Mouse (Mus musculus): ENCODE data around the gene Syne1. TPM values are rescaled to one million over a fixed set of nuclear protein-coding genes. Genes with fewer than 3 reads are reported as not detected.

The Syne1 gene
- polyA plus RNA-seq, 1 experiment from 2014 or later = 21.7 TPM

- WGBS = 86% methylated on average over 3 of the region's 3 CpGs
- DNase-seq (ENCODE audit: low spot score) (no peak), ATAC-seq (ENCODE audit: low FRiP score) (no peak)
- H3K36me3 ChIP-seq (replicated peaks; ENCODE audit: control insufficient read depth, insufficient read depth) = peaks cover 3% of the 10 kb centered on the region; the same call in 1 of the 2 replicates
- no peaks in the 10 kb centered on the region for H3K4me1 ChIP-seq (replicated peaks; ENCODE audit: control insufficient read depth, insufficient read depth, low read length)
- no peak overlapping the region for H3K4me2 ChIP-seq (replicated peaks)
- no peak overlapping the region for H3K27ac ChIP-seq
- no peaks in the 10 kb centered on the region for H3K9me3 ChIP-seq (ENCODE audit: control insufficient read depth, low read length)
- H3K9ac ChIP-seq = no peak overlapping the region
- no peaks in the 10 kb centered on the region for H3K27me3 ChIP-seq (ENCODE audit: control insufficient read depth, insufficient read depth, low read length)
- H3K4me3 ChIP-seq (replicated peaks; ENCODE audit: low read length) = no peak overlapping the region
Observed at GRCm38 (mm10) chr10:5070941-5071231, 480.4 kb downstream of the Syne1 start.

DNA sequence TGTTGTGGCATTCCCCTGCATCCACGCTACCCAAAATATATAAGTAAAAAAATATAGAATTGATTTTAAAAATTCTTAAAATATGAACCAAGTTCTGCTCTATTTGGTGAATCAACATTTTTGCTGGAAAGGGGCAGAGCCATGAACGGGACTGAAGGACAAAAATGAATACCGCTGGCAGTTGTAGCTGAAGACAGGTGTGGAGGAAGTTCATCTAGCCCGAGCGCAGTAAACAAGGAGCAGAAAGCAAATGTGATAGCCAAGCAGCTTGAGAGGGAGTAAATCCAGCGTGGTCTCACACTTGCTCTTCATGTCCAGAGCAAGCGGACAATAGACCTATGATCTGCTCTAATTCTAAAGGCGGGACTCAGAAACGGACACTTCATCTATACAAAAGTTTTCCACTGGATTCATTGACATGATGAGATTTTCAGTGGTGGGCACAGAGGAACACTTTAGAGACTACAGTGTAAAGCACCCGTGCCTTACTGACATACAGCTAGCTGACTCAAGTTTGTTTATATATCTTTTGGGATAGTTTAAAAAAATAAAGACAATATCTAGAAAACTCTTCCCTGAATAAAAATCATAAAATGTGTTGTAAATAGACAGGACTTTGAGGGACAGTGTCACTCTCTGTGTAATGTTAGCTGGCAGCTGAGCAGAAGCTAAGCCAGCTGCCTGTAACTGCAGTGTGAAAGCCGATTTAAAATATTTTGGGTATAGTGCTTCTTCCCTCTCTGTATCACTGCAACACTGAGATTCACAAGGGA, 480.9 kb downstream of the Syne1 start:
- 89% methylated on average over 11 of the region's 11 CpGs for WGBS
- Histone ChIP-seq H3K9ac (no peak overlapping the region), H3K4me2 (replicated peaks) (no peak overlapping the region), H3K27me3 (ENCODE audit: control insufficient read depth, insufficient read depth, low read length) (no peaks in the 10 kb centered on the region), H3K4me3 (replicated peaks; ENCODE audit: low read length) (no peak overlapping the region), H3K27ac (no peak overlapping the region), H3K4me1 (replicated peaks; ENCODE audit: control insufficient read depth, insufficient read depth, low read length) (no peaks in the 10 kb centered on the region), H3K9me3 (ENCODE audit: control insufficient read depth, low read length) (no peaks in the 10 kb centered on the region), H3K36me3 (replicated peaks; ENCODE audit: control insufficient read depth, insufficient read depth) (0 out of 2 replicates have a peak, but pooled peaks cover 3% of the 10 kb centered on the region)
- ATAC-seq (ENCODE audit: low FRiP score) (no peak), DNase-seq (ENCODE audit: low spot score) (no peak)

DNA sequence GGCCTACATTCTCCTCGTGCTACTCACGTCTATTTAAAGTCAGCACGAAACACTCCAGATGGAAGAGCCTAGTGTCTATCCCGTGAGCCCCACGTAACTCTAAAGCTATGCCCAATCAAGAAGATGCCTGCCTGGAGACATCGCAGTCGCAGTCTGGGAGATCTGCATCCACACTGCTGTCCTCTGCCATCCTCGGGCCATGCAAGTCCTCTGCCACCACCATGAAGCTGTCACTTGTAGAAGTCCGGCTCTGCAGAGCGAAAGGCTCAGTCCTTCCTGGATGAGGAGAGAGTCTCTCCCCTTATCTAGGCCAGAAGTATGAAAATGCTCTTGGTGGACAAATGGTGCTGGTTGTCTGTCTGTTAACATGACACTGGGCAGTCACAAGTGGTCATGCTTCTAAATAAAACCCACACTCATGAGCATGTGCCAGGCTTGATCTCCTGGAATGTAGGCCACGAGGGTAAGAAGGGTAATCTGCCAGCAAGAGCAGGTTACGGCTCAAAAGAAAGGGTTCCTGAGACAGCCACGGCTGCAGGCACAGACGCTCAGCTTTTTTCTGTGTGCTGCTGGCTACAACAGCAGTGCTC, 482.5 kb downstream of the Syne1 start, which contains the start of gene Gm10097:
Gene Gm10097 (plus strand): TSS at position 517 of the 590 bp plus-strand sequence.
- Histone ChIP-seq H3K27ac (no peak within 1 kb of the TSS), H3K9ac (no peak within 1 kb of the TSS), H3K4me2 (replicated peaks) (no peak within 1 kb of the TSS), H3K36me3 (replicated peaks; ENCODE audit: control insufficient read depth, insufficient read depth) (no peaks in the 10 kb centered on the region), H3K4me1 (replicated peaks; ENCODE audit: control insufficient read depth, insufficient read depth, low read length) (no peaks in the 10 kb centered on the region), H3K27me3 (ENCODE audit: control insufficient read depth, insufficient read depth, low read length) (no peaks in the 10 kb centered on the region), H3K4me3 (replicated peaks; ENCODE audit: low read length) (no peak within 1 kb of the TSS), H3K9me3 (ENCODE audit: control insufficient read depth, low read length) (no peaks in the 10 kb centered on the region)
- DNase-seq (ENCODE audit: low spot score) = no peak
- 89% methylated on average over 14 of the region's 14 CpGs for WGBS
- no peak for ATAC-seq (ENCODE audit: low FRiP score)

DNA sequence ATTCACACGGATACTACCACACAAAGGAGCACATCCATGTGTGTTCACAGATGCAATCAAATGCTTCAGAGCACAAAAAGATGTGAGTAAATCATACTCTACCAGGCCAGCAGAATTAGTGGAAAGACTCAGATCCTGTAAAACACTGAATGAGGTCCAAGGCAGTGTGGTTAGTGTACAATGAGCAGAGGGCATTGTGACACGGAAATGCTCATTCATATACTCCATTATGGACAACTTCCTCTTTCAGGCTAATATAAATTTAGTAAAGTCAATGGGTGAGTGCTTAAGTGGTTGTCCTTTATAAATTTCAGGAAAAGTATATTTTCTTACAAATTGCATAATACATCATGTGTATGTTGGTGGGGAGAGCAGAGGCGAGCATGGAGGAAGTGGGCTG, 484.2 kb downstream of the Syne1 start:
- ATAC-seq (ENCODE audit: low FRiP score) = no peak
- no peaks in the 10 kb centered on the region for H3K27me3 ChIP-seq (ENCODE audit: control insufficient read depth, insufficient read depth, low read length)
- H3K9ac ChIP-seq = no peak overlapping the region
- DNase-seq (ENCODE audit: low spot score) = no peak
- H3K4me1 ChIP-seq (replicated peaks; ENCODE audit: control insufficient read depth, insufficient read depth, low read length) = no peaks in the 10 kb centered on the region
- H3K4me3 ChIP-seq (replicated peaks; ENCODE audit: low read length) = no peak overlapping the region
- no peak overlapping the region for H3K27ac ChIP-seq
- no peaks in the 10 kb centered on the region for H3K9me3 ChIP-seq (ENCODE audit: control insufficient read depth, low read length)
- H3K4me2 ChIP-seq (replicated peaks) = no peak overlapping the region
- WGBS = 90% methylated on average over 3 of the region's 3 CpGs
- no peaks in the 10 kb centered on the region for H3K36me3 ChIP-seq (replicated peaks; ENCODE audit: control insufficient read depth, insufficient read depth)

DNA sequence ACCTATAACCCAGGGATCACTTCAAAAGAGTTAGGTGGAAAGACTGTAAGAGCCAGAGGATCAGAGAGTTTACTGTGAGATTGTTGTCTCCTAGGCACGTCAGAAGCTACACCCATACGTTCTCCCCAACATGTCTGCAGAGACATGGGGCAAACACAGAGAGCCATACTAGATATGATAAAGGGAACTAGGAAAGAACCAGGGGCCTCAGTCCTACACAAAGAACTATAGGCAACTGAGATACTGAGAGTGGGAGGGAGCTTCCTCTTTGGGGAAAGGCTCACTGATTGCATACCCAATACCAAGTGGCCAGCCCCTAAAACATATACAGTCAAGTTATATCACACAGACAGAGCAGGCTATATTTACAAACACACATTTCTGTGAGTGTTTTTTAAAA, 491.3 kb downstream of the Syne1 start:
- H3K4me1 ChIP-seq (replicated peaks; ENCODE audit: control insufficient read depth, insufficient read depth, low read length) = no peaks in the 10 kb centered on the region; the same call in 1 of the 2 replicates
- peaks cover 17% of the 10 kb centered on the region for H3K36me3 ChIP-seq (replicated peaks; ENCODE audit: control insufficient read depth, insufficient read depth)
- ATAC-seq (ENCODE audit: low FRiP score) = no peak
- no peak for DNase-seq (ENCODE audit: low spot score)
- H3K27me3 ChIP-seq (ENCODE audit: control insufficient read depth, insufficient read depth, low read length) = no peaks in the 10 kb centered on the region
- no peak overlapping the region for H3K27ac ChIP-seq
- no peak overlapping the region for H3K9ac ChIP-seq
- H3K4me3 ChIP-seq (replicated peaks; ENCODE audit: low read length) = no peak overlapping the region
- no peaks in the 10 kb centered on the region for H3K9me3 ChIP-seq (ENCODE audit: control insufficient read depth, low read length)
- H3K4me2 ChIP-seq (replicated peaks) = no peak overlapping the region
- 94% methylated on average over 2 of the region's 2 CpGs for WGBS

DNA sequence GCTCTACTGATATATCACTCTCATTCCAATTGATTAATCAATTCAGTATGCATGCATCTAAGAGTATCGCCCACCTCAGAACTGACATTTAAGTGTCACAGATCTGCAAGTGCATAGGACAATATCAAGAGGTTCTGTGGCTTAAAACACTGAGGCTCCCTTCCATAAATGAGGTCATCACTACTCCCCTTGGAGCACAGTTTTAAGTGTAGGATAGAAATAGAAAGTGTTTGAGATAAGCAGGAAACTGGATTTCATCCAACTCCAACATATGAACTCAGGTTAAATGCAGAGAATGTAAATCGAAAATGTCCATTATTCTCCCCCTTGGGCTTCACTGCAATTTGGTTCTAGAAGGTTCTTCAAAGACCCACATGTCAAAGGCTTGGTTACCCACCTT, 492.4 kb downstream of the Syne1 start:
- no peak overlapping the region for H3K4me2 ChIP-seq (replicated peaks)
- no peak overlapping the region for H3K4me3 ChIP-seq (replicated peaks; ENCODE audit: low read length)
- WGBS = 89% methylated on average over 2 of the region's 2 CpGs
- H3K36me3 ChIP-seq (replicated peaks; ENCODE audit: control insufficient read depth, insufficient read depth) = peaks cover 17% of the 10 kb centered on the region
- no peak overlapping the region for H3K9ac ChIP-seq
- H3K4me1 ChIP-seq (replicated peaks; ENCODE audit: control insufficient read depth, insufficient read depth, low read length) = no peaks in the 10 kb centered on the region; the same call in 1 of the 2 replicates
- DNase-seq (ENCODE audit: low spot score) (no peak), ATAC-seq (ENCODE audit: low FRiP score) (no peak)
- no peaks in the 10 kb centered on the region for H3K27me3 ChIP-seq (ENCODE audit: control insufficient read depth, insufficient read depth, low read length)
- H3K27ac ChIP-seq = no peak overlapping the region
- H3K9me3 ChIP-seq (ENCODE audit: control insufficient read depth, low read length) = no peaks in the 10 kb centered on the region

- Histone ChIP-seq H3K4me1 (replicated peaks; ENCODE audit: control insufficient read depth, insufficient read depth, low read length) (no peaks in the 10 kb centered on the region; the same call in 1 of the 2 replicates), H3K9me3 (ENCODE audit: control insufficient read depth, low read length) (no peaks in the 10 kb centered on the region), H3K27me3 (ENCODE audit: control insufficient read depth, insufficient read depth, low read length) (no peaks in the 10 kb centered on the region), H3K4me2 (replicated peaks) (no peak overlapping the region), H3K27ac (no peak overlapping the region), H3K4me3 (replicated peaks; ENCODE audit: low read length) (no peak overlapping the region), H3K9ac (no peak overlapping the region), H3K36me3 (replicated peaks; ENCODE audit: control insufficient read depth, insufficient read depth) (peaks cover 17% of the 10 kb centered on the region)
- no peak for ATAC-seq (ENCODE audit: low FRiP score)
- WGBS = 94% methylated on average over 15 of the region's 15 CpGs
- DNase-seq (ENCODE audit: low spot score) = no peak
Observed at GRCm38 (mm10) chr10:5057661-5058060, 493.6 kb downstream of the Syne1 start.

GRCm38 (mm10) chr10:5056940-5057339, 494.3 kb downstream of the Syne1 start:
- H3K9me3 ChIP-seq (ENCODE audit: control insufficient read depth, low read length) = no peaks in the 10 kb centered on the region
- no peak overlapping the region for H3K9ac ChIP-seq
- 76% methylated on average over 3 of the region's 3 CpGs for WGBS
- no peak overlapping the region for H3K4me2 ChIP-seq (replicated peaks)
- no peaks in the 10 kb centered on the region; the same call in 1 of the 2 replicates for H3K4me1 ChIP-seq (replicated peaks; ENCODE audit: control insufficient read depth, insufficient read depth, low read length)
- peaks cover 17% of the 10 kb centered on the region for H3K36me3 ChIP-seq (replicated peaks; ENCODE audit: control insufficient read depth, insufficient read depth)
- no peak for DNase-seq (ENCODE audit: low spot score)
- H3K4me3 ChIP-seq (replicated peaks; ENCODE audit: low read length) = no peak overlapping the region
- no peaks in the 10 kb centered on the region for H3K27me3 ChIP-seq (ENCODE audit: control insufficient read depth, insufficient read depth, low read length)
- H3K27ac ChIP-seq = no peak overlapping the region
- no peak for ATAC-seq (ENCODE audit: low FRiP score)

GRCm38 (mm10) chr10:5056243-5056735, 495.0 kb downstream of the Syne1 start:
- 0 out of 2 replicates have a peak, but pooled peaks have one; percentile 40 for ATAC-seq (ENCODE audit: low FRiP score)

More at GRCm38 (mm10) chr10:5056243-5056735, 495.0 kb downstream of the Syne1 start:
- H3K9me3 ChIP-seq (ENCODE audit: control insufficient read depth, low read length) = no peaks in the 10 kb centered on the region
- no peaks in the 10 kb centered on the region for H3K27me3 ChIP-seq (ENCODE audit: control insufficient read depth, insufficient read depth, low read length)
- H3K4me1 ChIP-seq (replicated peaks; ENCODE audit: control insufficient read depth, insufficient read depth, low read length) = no peaks in the 10 kb centered on the region; the same call in 1 of the 2 replicates
- no peak overlapping the region for H3K27ac ChIP-seq
- H3K36me3 ChIP-seq (replicated peaks; ENCODE audit: control insufficient read depth, insufficient read depth) = peaks cover 17% of the 10 kb centered on the region
- no peak overlapping the region for H3K4me3 ChIP-seq (replicated peaks; ENCODE audit: low read length)
- H3K4me2 ChIP-seq (replicated peaks) = no peak overlapping the region
- no peak for DNase-seq (ENCODE audit: low spot score)
- WGBS = 39% methylated on average over 10 of the region's 10 CpGs
- no peak overlapping the region for H3K9ac ChIP-seq
